Mouse (Mus musculus) liver, embryonic 16.5 days (tissue): ENCODE results near the gene Gm3173. TPM values are rescaled to one million over a fixed set of nuclear protein-coding genes. Genes with fewer than 3 reads are reported as not detected.
"Not testable (repeated sequence)": the region's sequence is repeated elsewhere in the genome, so short reads cannot be mapped to it uniquely, and the experiment has no call there.

Experiments
- ATAC-seq: fragments of 200-750 bp; cut with Nextera tagmentation; 2 replicates; pipeline ENCODE4 v1.8.0; 2017; ENCODE audit warnings: low read depth, mild to moderate bottlenecking, moderate number of reproducible peaks, moderate library complexity
- H3K27ac ChIP-seq: fragments of 300-500 bp; sonication (generic); 2 replicates; pipeline ENCODE4 v1.5.1; 2014; ENCODE audit warnings: mild to moderate bottlenecking, low read length
- H3K27me3 ChIP-seq: fragments of 300-500 bp; sonication (generic); 2 replicates; pipeline ENCODE4 v1.6.1; 2014; ENCODE audit warnings: low read depth, low read length, mixed read lengths; ENCODE audit not compliant: control insufficient read depth, insufficient read depth
- H3K36me3 ChIP-seq: fragments of 300-500 bp; sonication (generic); 2 replicates; pipeline ENCODE4 v1.6.1; 2014; ENCODE audit warnings: mild to moderate bottlenecking; ENCODE audit not compliant: control insufficient read depth, insufficient read depth
- H3K4me1 ChIP-seq: fragments of 300-500 bp; sonication (generic); 2 replicates; pipeline ENCODE4 v1.6.1; 2014; ENCODE audit warnings: low read depth, low read length, mixed read lengths; ENCODE audit not compliant: control insufficient read depth
- H3K4me2 ChIP-seq: fragments of 300-500 bp; sonication (generic); 2 replicates; pipeline ENCODE4 v1.6.1; 2014; ENCODE audit warnings: low read depth, low read length, mixed read lengths
- H3K4me3 ChIP-seq: fragments of 300-500 bp; sonication (generic); 2 replicates; pipeline ENCODE4 v1.5.1; 2014; ENCODE audit warnings: low read depth, mild to moderate bottlenecking, low read length
- H3K9ac ChIP-seq: fragments of 300-500 bp; sonication (generic); 2 replicates; pipeline ENCODE4 v1.6.1; 2014; ENCODE audit warnings: low read depth, low read length
- H3K9me3 ChIP-seq: fragments of 300-500 bp; sonication (generic); replicated peaks from 2 replicates; pipeline ENCODE4 v1.6.1; 2016; ENCODE audit warnings: low read length; ENCODE audit not compliant: control insufficient read depth
- WGBS: fragments of 180-500 bp; shearing (Covaris S2); extraction: QIAGEN DNeasy Blood & Tissue Kit; methylation state at CpG from one replicate; pipeline ENCODE4 v1.1.7; 2014; ENCODE audit not compliant: insufficient replicate concordance; 5-methylcytosine and 5-hydroxymethylcytosine counted together
- polyA plus RNA-seq: library from polyadenylated mRNA; unstranded; fragments of >200 nt; fragmentation: Nextera tagmentation; extraction: Ambion mirVana; gene quantifications from 2 replicates; pipeline ENCODE4 v1.2.1, GENCODE M21; 2015

The Gm3173 gene
- polyA plus RNA-seq, 1 experiment from 2014 or later, result not detected

DNA sequence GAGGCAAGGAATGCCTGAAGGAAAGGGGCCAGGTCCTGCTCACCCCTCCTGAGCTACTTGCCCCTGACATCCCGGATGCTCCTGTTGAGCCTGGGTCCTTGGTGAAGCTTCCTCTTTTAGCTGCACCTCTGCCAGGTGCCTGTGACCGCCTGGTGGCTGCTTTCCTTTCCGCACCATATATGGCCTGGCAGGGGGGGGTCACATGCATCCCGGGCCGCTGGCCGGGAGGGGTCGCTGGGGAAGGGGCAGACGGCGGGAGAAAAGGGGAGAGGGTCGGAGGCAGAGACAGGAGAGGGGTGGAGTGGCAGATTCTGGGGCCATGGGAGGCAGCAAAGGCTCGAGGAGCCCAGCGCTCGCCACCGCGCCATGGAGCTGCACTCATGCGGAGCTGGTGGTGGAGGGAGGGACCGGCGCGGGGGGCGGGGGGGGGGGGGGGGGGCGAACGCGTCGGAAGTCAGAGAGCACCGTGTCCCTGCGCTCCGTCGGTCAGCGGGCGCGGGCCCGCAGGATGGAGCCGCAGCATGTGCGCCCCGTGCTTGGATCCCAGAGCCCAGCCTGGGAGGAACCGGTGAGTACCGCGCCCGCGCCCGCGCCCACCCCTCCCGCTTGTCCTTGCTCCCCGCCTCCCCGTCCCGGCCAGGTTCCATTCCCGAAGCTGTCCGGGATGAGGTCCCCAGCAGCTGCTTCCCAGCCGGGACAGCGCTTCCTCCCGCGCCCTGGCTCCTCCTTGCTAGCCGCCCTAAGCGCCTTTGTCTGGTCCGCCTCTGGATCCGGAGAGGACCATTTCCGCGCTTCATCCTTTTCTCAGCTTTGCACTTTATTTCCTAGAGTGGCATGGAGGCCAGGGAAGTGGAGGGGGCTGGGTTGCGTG is 15.6 kb upstream of the Gm3173 start, which contains the start of gene Gm3164:
TSS of gene Gm3164 (plus strand) at position 484 of the 871 bp plus-strand sequence.
- not testable (repeated sequence) for H3K36me3 ChIP-seq, ATAC-seq, H3K4me1 ChIP-seq, H3K4me3 ChIP-seq, H3K27me3 ChIP-seq, H3K9me3 ChIP-seq, H3K27ac ChIP-seq, H3K9ac ChIP-seq, H3K4me2 ChIP-seq
- WGBS, result 2% methylated on average over 30 of the region's 59 CpGs

DNA sequence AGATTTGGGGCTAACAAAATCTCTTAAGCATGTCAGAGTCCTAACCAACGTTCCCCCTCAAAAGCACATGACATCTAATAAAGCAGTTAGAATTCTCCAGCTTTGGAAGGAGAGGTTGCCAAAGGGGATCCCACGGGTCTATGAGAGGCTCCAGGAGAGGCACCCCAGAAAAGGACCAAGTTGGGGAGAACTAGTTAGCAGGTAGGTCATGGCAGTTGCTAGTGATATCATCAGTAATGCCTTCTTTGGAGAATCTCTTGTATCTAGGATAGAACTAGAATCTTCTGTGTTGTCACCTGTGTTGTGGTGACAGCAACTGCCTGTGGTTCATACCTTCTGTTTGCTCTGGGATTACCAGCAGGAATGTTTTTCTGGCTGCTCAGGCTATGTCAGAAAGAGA is 50.7 kb downstream of the Gm3173 start, which contains the start of gene Gm3182:
TSS of gene Gm3182 (plus strand) at position 301 of the 400 bp plus-strand sequence.
- not testable (repeated sequence) for H3K9ac ChIP-seq, H3K27me3 ChIP-seq, H3K27ac ChIP-seq, ATAC-seq, H3K4me1 ChIP-seq, H3K9me3 ChIP-seq, H3K4me2 ChIP-seq, H3K4me3 ChIP-seq, H3K36me3 ChIP-seq
- no CpG with 5 or more reads among the region's 2 CpGs for WGBS

DNA sequence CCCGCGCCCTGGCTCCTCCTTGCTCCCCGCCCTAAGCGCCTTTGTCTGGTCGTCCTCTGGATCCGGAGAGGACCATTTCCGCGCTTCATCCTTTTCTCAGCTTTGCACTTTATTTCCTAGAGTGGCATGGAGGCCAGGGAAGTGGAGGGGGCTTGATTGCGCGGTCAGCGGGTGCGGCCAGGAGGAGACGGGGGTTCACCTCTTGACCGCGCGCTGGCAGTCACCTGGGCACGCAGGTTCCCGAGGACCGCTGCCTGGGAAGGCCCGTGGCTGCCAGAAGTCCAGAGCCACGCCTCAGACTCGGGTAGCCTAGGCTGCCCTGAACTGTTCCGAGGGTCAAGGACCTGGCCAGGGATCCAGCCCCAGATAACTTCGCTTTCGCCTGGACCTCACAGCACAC is 68.6 kb downstream of the Gm3173 start:
- not testable (repeated sequence) for H3K4me2 ChIP-seq, H3K9me3 ChIP-seq, H3K36me3 ChIP-seq, H3K4me3 ChIP-seq, H3K27me3 ChIP-seq, H3K9ac ChIP-seq, ATAC-seq, H3K27ac ChIP-seq, H3K4me1 ChIP-seq
- WGBS, result 2% methylated on average over 14 of the region's 25 CpGs

DNA sequence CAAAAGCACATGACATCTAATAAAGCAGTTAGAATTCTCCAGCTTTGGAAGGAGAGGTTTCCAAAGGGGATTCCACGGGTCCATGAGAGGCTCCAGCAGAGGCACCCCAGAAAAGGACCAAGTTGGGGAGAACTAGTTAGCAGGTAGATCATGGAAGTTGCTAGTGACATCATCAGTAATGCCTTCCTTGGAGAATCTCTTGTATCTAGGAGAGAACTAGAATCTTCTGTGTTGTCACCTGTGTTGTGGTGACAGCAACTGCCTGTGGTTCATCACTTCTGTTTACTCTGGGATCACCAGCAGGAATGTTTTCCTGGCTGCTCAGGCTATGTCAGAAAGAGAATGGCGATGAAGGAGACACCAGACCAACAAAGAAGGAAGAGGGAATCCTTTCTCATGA is 124.3 kb downstream of the Gm3173 start, which contains the start of gene Gm3047:
TSS of gene Gm3047 (plus strand) at position 301 of the 400 bp plus-strand sequence.
- not testable (repeated sequence) for H3K4me1 ChIP-seq, ATAC-seq, H3K27me3 ChIP-seq, H3K9me3 ChIP-seq, H3K27ac ChIP-seq, H3K9ac ChIP-seq, H3K36me3 ChIP-seq, H3K4me2 ChIP-seq, H3K4me3 ChIP-seq
- WGBS, result no CpG with 5 or more reads among the region's 2 CpGs

Other genes with a start within 250 kb of the Gm3173 start
- not detected in 2 replicates for gene Gm2974, start 248.4 kb upstream of the Gm3173 start, polyA plus RNA-seq
- not detected in 2 replicates for gene Gm3138, start 181.4 kb upstream of the Gm3173 start, polyA plus RNA-seq
- gene Gm3149, start 113.7 kb upstream of the Gm3173 start, polyA plus RNA-seq, result not detected in 2 replicates
- gene 2610042L04Rik, start 96.2 kb upstream of the Gm3173 start, polyA plus RNA-seq, result not detected in 2 replicates
- gene Gm3159, start 33.5 kb upstream of the Gm3173 start, polyA plus RNA-seq, result not detected in 2 replicates
- not detected in 2 replicates for gene Gm3164, start 15.5 kb upstream of the Gm3173 start, polyA plus RNA-seq
- not detected in 2 replicates for gene Gm3182, start 50.8 kb downstream of the Gm3173 start, polyA plus RNA-seq
- not detected in 2 replicates for gene Gm3047, start 124.4 kb downstream of the Gm3173 start, polyA plus RNA-seq
- not detected in 2 replicates for gene Gm8159, start 201.4 kb downstream of the Gm3173 start, polyA plus RNA-seq
- not detected in 2 replicates for gene Gm3239, start 233.2 kb downstream of the Gm3173 start, polyA plus RNA-seq